Mouse (Mus musculus) myocyte (in vitro differentiated cells): ENCODE measurements around the gene Xrra1.

Experiments used
- E2F4 ChIP-seq: IDR thresholded peaks from one replicate; pipeline ENCODE4 v1.6.1; 2011; ENCODE audit warnings: mild to moderate bottlenecking, control low read depth, moderate library complexity; ENCODE audit not compliant: insufficient read depth
- MAX ChIP-seq: IDR thresholded peaks from one replicate; pipeline ENCODE4 v1.6.1; 2011; ENCODE audit warnings: low read depth, mild to moderate bottlenecking, control low read depth
- MYOD1 ChIP-seq, 3 experiments: IDR thresholded peaks; one replicate each; pipeline ENCODE4 v1.6.1; 2011; ENCODE audit warnings: control low read depth in 2 of 3, low read depth in 2 of 3, mild to moderate bottlenecking in 2 of 3, moderate library complexity in 1 of 3; ENCODE audit not compliant: insufficient read length in 2 of 3, control insufficient read depth in 1 of 3
- MYOG ChIP-seq, 3 experiments: IDR thresholded peaks; one replicate each; pipeline ENCODE4 v1.6.1; 2011; ENCODE audit warnings: control low read depth in 2 of 3, low read depth in 2 of 3, mild to moderate bottlenecking in 2 of 3; ENCODE audit not compliant: insufficient read length in 2 of 3, control insufficient read depth in 1 of 3, insufficient read depth in 1 of 3
- POLR2A ChIP-seq: IDR thresholded peaks from one replicate; pipeline ENCODE4 v1.6.1; 2011; ENCODE audit warnings: low read depth, mild to moderate bottlenecking, control low read depth, moderate library complexity; ENCODE audit not compliant: insufficient read length
- POLR2AphosphoS2 ChIP-seq: IDR thresholded peaks from one replicate; pipeline ENCODE4 v1.6.1; 2011; ENCODE audit warnings: low read depth, control low read depth; ENCODE audit not compliant: insufficient read length
- TCF12 ChIP-seq: IDR thresholded peaks from one replicate; pipeline ENCODE4 v1.6.1; 2011; ENCODE audit warnings: mild to moderate bottlenecking, control low read depth; ENCODE audit not compliant: poor library complexity, insufficient read depth, severe bottlenecking
- TCF3 ChIP-seq: IDR thresholded peaks from one replicate; pipeline ENCODE4 v1.6.1; 2011; ENCODE audit warnings: low read depth, control low read depth; ENCODE audit not compliant: insufficient read length
- USF1 ChIP-seq: IDR thresholded peaks from one replicate; pipeline ENCODE4 v1.6.1; 2011; ENCODE audit warnings: low read depth, mild to moderate bottlenecking, control low read depth, moderate library complexity

GRCm38 (mm10) chr7:99828083-99828570 lies 30.8 kb upstream of the Xrra1 start, which contains the start of gene Neu3:
- TF ChIP-seq POLR2AphosphoS2 (peak; percentile 56), USF1 (no peak), POLR2A (peak; percentile 80), TCF12 (no peak), MAX (no peak), E2F4 (no peak), MYOG (IDR thresholded peaks at IDR 0.05; ENCODE audit: control insufficient read depth in 1 of 3, insufficient read depth in 1 of 3, insufficient read length in 2 of 3, low read depth in 2 of 3) (no peak), TCF3 (no peak), MYOD1 (IDR thresholded peaks at IDR 0.05; ENCODE audit: control insufficient read depth in 1 of 3, insufficient read length in 2 of 3, low read depth in 2 of 3) (no peak)
